Mouse (Mus musculus) right cerebral cortex, postnatal 4 days (tissue): ENCODE results near the gene Snx6.
"Not testable (repeated sequence)": the region's sequence is repeated elsewhere in the genome, so short reads cannot be mapped to it uniquely, and the experiment has no call there.

Experiments
- DNase-seq: peaks from one replicate; pipeline ENCODE4 v3.0.0-alpha.2; 2022

Gene Snx6

GRCm38 (mm10) chr12:54796516-54797195, 1.2 kb upstream of the Snx6 start:
- no peak for DNase-seq

- no peak for DNase-seq
These were observed 1.1 kb downstream of the Snx6 start for GRCm38 (mm10) chr12:54794392-54794791.

- DNase-seq, result no peak
These were observed 4.0 kb downstream of the Snx6 start for GRCm38 (mm10) chr12:54791465-54791864.

GRCm38 (mm10) chr12:54789346-54790143, 6.0 kb downstream of the Snx6 start:
- no peak for DNase-seq

GRCm38 (mm10) chr12:54763624-54764023, 31.9 kb downstream of the Snx6 start:
- DNase-seq, result no peak

- no peak for DNase-seq
These were observed 34.8 kb downstream of the Snx6 start for GRCm38 (mm10) chr12:54760676-54761075.

GRCm38 (mm10) chr12:54758846-54759245, 36.7 kb downstream of the Snx6 start:
- no peak for DNase-seq

- no peak for DNase-seq
These were observed 46.9 kb downstream of the Snx6 start for GRCm38 (mm10) chr12:54748647-54749046.

GRCm38 (mm10) chr12:54738661-54739243, 56.8 kb downstream of the Snx6 start:
- not testable (repeated sequence) for DNase-seq

GRCm38 (mm10) chr12:54737891-54738660, 57.4 kb downstream of the Snx6 start:
- DNase-seq, result not testable (repeated sequence)

GRCm38 (mm10) chr12:54734307-54735131, 61.0 kb downstream of the Snx6 start:
- peak; percentile 47 for DNase-seq

- not testable (repeated sequence) for DNase-seq
These were observed 66.1 kb downstream of the Snx6 start for GRCm38 (mm10) chr12:54729140-54730059.

- DNase-seq, result not testable (repeated sequence)
These were observed 76.4 kb downstream of the Snx6 start for GRCm38 (mm10) chr12:54718871-54719786.

GRCm38 (mm10) chr12:54717516-54717915, 78.0 kb downstream of the Snx6 start:
- DNase-seq, result not testable (repeated sequence)

GRCm38 (mm10) chr12:54713822-54714626, 81.5 kb downstream of the Snx6 start:
- not testable (repeated sequence) for DNase-seq

GRCm38 (mm10) chr12:54710494-54710879, 85.0 kb downstream of the Snx6 start:
- DNase-seq, result peak; percentile 20

GRCm38 (mm10) chr12:54709691-54710493, 85.6 kb downstream of the Snx6 start:
- DNase-seq, result not testable (repeated sequence)

- no peak for DNase-seq
These were observed 96.1 kb downstream of the Snx6 start for GRCm38 (mm10) chr12:54699394-54699793.
